Mouse (Mus musculus) midbrain, embryonic 10.5 days (tissue): ENCODE data around the gene Cyp4v3. TPM values are rescaled to one million over a fixed set of nuclear protein-coding genes. Genes with fewer than 3 reads are reported as not detected.

Experiments
- DNase-seq: peaks from one replicate; pipeline ENCODE4 v3.0.0-alpha.2; 2017; ENCODE audit warnings: low spot score
- H3K27ac ChIP-seq: fragments of 300-500 bp; sonication (generic); replicated peaks from 2 replicates; pipeline ENCODE4 v1.5.1; 2016; ENCODE audit warnings: mild to moderate bottlenecking
- H3K27me3 ChIP-seq: fragments of 300-500 bp; sonication (generic); 2 replicates; pipeline ENCODE4 v1.6.1; 2016; ENCODE audit warnings: low read depth, mild to moderate bottlenecking; ENCODE audit not compliant: poor library complexity, severe bottlenecking
- H3K36me3 ChIP-seq: fragments of 300-500 bp; sonication (generic); 2 replicates; pipeline ENCODE4 v1.6.1; 2016; ENCODE audit warnings: mild to moderate bottlenecking, moderate library complexity
- H3K4me1 ChIP-seq: fragments of 300-500 bp; sonication (generic); 2 replicates; pipeline ENCODE4 v1.6.1; 2016
- H3K4me3 ChIP-seq: fragments of 300-500 bp; sonication (generic); 2 replicates; pipeline ENCODE4 v1.5.1; 2016; ENCODE audit warnings: mild to moderate bottlenecking, moderate library complexity
- H3K9me3 ChIP-seq: fragments of 300-500 bp; sonication (generic); replicated peaks from 2 replicates; pipeline ENCODE4 v1.6.1; 2016; ENCODE audit warnings: mild to moderate bottlenecking
- WGBS: fragments of 180-500 bp; shearing (Covaris S2); methylation state at CpG from one replicate; pipeline ENCODE4 v1.1.7; 2016; 5-methylcytosine and 5-hydroxymethylcytosine counted together
- polyA plus RNA-seq: library from polyadenylated mRNA; unstranded; fragments of >200 nt; fragmentation: Nextera tagmentation; extraction: Ambion mirVana; gene quantifications from 2 replicates; pipeline ENCODE4 v1.2.1, GENCODE M21; 2016

The Cyp4v3 gene
- polyA plus RNA-seq, 1 experiment from 2014 or later: 1.8 TPM

- no peak overlapping the region for H3K27ac ChIP-seq
- H3K9me3 ChIP-seq: no peaks in the 10 kb centered on the region
- H3K4me1 ChIP-seq: no peaks in the 10 kb centered on the region
- H3K36me3 ChIP-seq: no peaks in the 10 kb centered on the region
- no peak overlapping the region for H3K4me3 ChIP-seq
- 93% methylated on average over 3 of the region's 3 CpGs for WGBS
- DNase-seq: no peak
- H3K27me3 ChIP-seq: no peaks in the 10 kb centered on the region
Observed at GRCm38 (mm10) chr8:45304354-45304753, 28.7 kb downstream of the Cyp4v3 start.

GRCm38 (mm10) chr8:45302390-45302789, 30.6 kb downstream of the Cyp4v3 start:
- Histone ChIP-seq H3K36me3 (no peaks in the 10 kb centered on the region), H3K4me1 (no peaks in the 10 kb centered on the region), H3K27me3 (no peaks in the 10 kb centered on the region), H3K9me3 (no peaks in the 10 kb centered on the region), H3K27ac (no peak overlapping the region), H3K4me3 (no peak overlapping the region)
- DNase-seq: no peak
- 75% methylated on average over 8 of the region's 8 CpGs for WGBS

GRCm38 (mm10) chr8:45295276-45295675, 37.7 kb downstream of the Cyp4v3 start:
- Histone ChIP-seq H3K36me3 (no peaks in the 10 kb centered on the region), H3K4me1 (no peaks in the 10 kb centered on the region), H3K9me3 (no peaks in the 10 kb centered on the region), H3K4me3 (no peak overlapping the region), H3K27ac (no peak overlapping the region), H3K27me3 (no peaks in the 10 kb centered on the region)
- 89% methylated on average over 6 of the region's 6 CpGs for WGBS
- no peak for DNase-seq

GRCm38 (mm10) chr8:45294687-45295086, 38.3 kb downstream of the Cyp4v3 start, which contains the start of gene Klkb1:
Gene Klkb1, minus strand, starts transcription at chr8:45294859.
- Histone ChIP-seq H3K4me1 (no peaks in the 10 kb centered on the region), H3K4me3 (no peak within 1 kb of the TSS), H3K27ac (no peak within 1 kb of the TSS), H3K27me3 (no peaks in the 10 kb centered on the region), H3K36me3 (no peaks in the 10 kb centered on the region), H3K9me3 (no peaks in the 10 kb centered on the region)
- DNase-seq: no peak
- 92% methylated on average over 7 of the region's 7 CpGs for WGBS

- DNase-seq: no peak
- Histone ChIP-seq H3K27ac (no peak overlapping the region), H3K36me3 (no peaks in the 10 kb centered on the region), H3K4me3 (no peak overlapping the region), H3K9me3 (no peaks in the 10 kb centered on the region), H3K4me1 (no peaks in the 10 kb centered on the region), H3K27me3 (no peaks in the 10 kb centered on the region)
- WGBS: 89% methylated on average over 2 of the region's 2 CpGs
Observed at GRCm38 (mm10) chr8:45291790-45292189, 41.2 kb downstream of the Cyp4v3 start.

GRCm38 (mm10) chr8:45281630-45282029, 51.4 kb downstream of the Cyp4v3 start:
- no peaks in the 10 kb centered on the region for H3K4me1 ChIP-seq
- H3K27me3 ChIP-seq: no peaks in the 10 kb centered on the region
- H3K9me3 ChIP-seq: no peaks in the 10 kb centered on the region
- 81% methylated on average over 8 of the region's 8 CpGs for WGBS
- no peaks in the 10 kb centered on the region for H3K36me3 ChIP-seq
- H3K27ac ChIP-seq: no peak overlapping the region
- DNase-seq: no peak
- no peak overlapping the region for H3K4me3 ChIP-seq

- Histone ChIP-seq H3K4me1 (no peaks in the 10 kb centered on the region), H3K9me3 (no peaks in the 10 kb centered on the region), H3K4me3 (no peak overlapping the region), H3K36me3 (no peaks in the 10 kb centered on the region), H3K27ac (no peak overlapping the region), H3K27me3 (no peaks in the 10 kb centered on the region)
- no peak for DNase-seq
- 82% methylated on average over 3 of the region's 3 CpGs for WGBS
Observed at GRCm38 (mm10) chr8:45277453-45277852, 55.6 kb downstream of the Cyp4v3 start.

- H3K9me3 ChIP-seq: no peaks in the 10 kb centered on the region
- no peaks in the 10 kb centered on the region for H3K36me3 ChIP-seq
- 90% methylated on average over 4 of the region's 4 CpGs for WGBS
- H3K27me3 ChIP-seq: no peaks in the 10 kb centered on the region
- DNase-seq: no peak
- H3K4me1 ChIP-seq: no peaks in the 10 kb centered on the region
- H3K4me3 ChIP-seq: no peak overlapping the region
- H3K27ac ChIP-seq: no peak overlapping the region
Observed at GRCm38 (mm10) chr8:45274317-45274716, 58.7 kb downstream of the Cyp4v3 start.

- Histone ChIP-seq H3K36me3 (no peaks in the 10 kb centered on the region), H3K4me1 (no peaks in the 10 kb centered on the region), H3K27ac (no peak overlapping the region), H3K9me3 (peaks cover 12% of the 10 kb centered on the region; the same call in 1 of the 2 replicates), H3K4me3 (no peak overlapping the region), H3K27me3 (no peaks in the 10 kb centered on the region)
- DNase-seq: no peak
Observed at GRCm38 (mm10) chr8:45269056-45269455, 64.0 kb downstream of the Cyp4v3 start.

- DNase-seq: no peak
- H3K27me3 ChIP-seq: no peaks in the 10 kb centered on the region
- no peak overlapping the region for H3K27ac ChIP-seq
- no peak overlapping the region for H3K4me3 ChIP-seq
- H3K4me1 ChIP-seq: no peaks in the 10 kb centered on the region
- H3K9me3 ChIP-seq: peaks cover 12% of the 10 kb centered on the region; the same call in 1 of the 2 replicates
- no peaks in the 10 kb centered on the region for H3K36me3 ChIP-seq
Observed at GRCm38 (mm10) chr8:45268485-45268884, 64.5 kb downstream of the Cyp4v3 start.

GRCm38 (mm10) chr8:45267611-45268391, 65.2 kb downstream of the Cyp4v3 start:
- WGBS: 89% methylated on average over 4 of the region's 4 CpGs

GRCm38 (mm10) chr8:45266993-45267392, 66.0 kb downstream of the Cyp4v3 start:
- no peaks in the 10 kb centered on the region for H3K36me3 ChIP-seq
- peaks cover 12% of the 10 kb centered on the region; the same call in 1 of the 2 replicates for H3K9me3 ChIP-seq
- WGBS: 71% methylated on average over 8 of the region's 8 CpGs

More at GRCm38 (mm10) chr8:45267611-45268391, 65.2 kb downstream of the Cyp4v3 start:
- no peak overlapping the region for H3K4me3 ChIP-seq
- H3K9me3 ChIP-seq: peaks cover 12% of the 10 kb centered on the region; the same call in 1 of the 2 replicates
- H3K4me1 ChIP-seq: no peaks in the 10 kb centered on the region
- no peaks in the 10 kb centered on the region for H3K36me3 ChIP-seq
- H3K27me3 ChIP-seq: no peaks in the 10 kb centered on the region
- no peak overlapping the region for H3K27ac ChIP-seq
- no peak for DNase-seq

GRCm38 (mm10) chr8:45264918-45265317, 68.1 kb downstream of the Cyp4v3 start:
- WGBS: 91% methylated on average over 4 of the region's 4 CpGs
- no peak for DNase-seq
- no peak overlapping the region for H3K4me3 ChIP-seq
- H3K9me3 ChIP-seq: peaks cover 12% of the 10 kb centered on the region; the same call in 1 of the 2 replicates
- no peaks in the 10 kb centered on the region for H3K36me3 ChIP-seq
- H3K27me3 ChIP-seq: no peaks in the 10 kb centered on the region
- no peaks in the 10 kb centered on the region for H3K4me1 ChIP-seq
- no peak overlapping the region for H3K27ac ChIP-seq

More at GRCm38 (mm10) chr8:45266993-45267392, 66.0 kb downstream of the Cyp4v3 start:
- Histone ChIP-seq H3K27me3 (no peaks in the 10 kb centered on the region), H3K4me3 (no peak overlapping the region), H3K27ac (no peak overlapping the region), H3K4me1 (no peaks in the 10 kb centered on the region)
- DNase-seq: no peak
